Mouse (Mus musculus): ENCODE measurements around the gene Dpy30.
A peak's percentile ranks its signal among the peaks of the same experiment; 100 is the strongest.

Gene Dpy30

GRCm38 (mm10) chr17:74294426-74295025 is 29.2 kb downstream of the Dpy30 start:
- peak; percentile 85 for DNase-seq (ENCODE audit: low spot score)

- peak; percentile 43 for DNase-seq (ENCODE audit: low spot score)
Observed at GRCm38 (mm10) chr17:74293687-74294425, 29.9 kb downstream of the Dpy30 start.

DNA sequence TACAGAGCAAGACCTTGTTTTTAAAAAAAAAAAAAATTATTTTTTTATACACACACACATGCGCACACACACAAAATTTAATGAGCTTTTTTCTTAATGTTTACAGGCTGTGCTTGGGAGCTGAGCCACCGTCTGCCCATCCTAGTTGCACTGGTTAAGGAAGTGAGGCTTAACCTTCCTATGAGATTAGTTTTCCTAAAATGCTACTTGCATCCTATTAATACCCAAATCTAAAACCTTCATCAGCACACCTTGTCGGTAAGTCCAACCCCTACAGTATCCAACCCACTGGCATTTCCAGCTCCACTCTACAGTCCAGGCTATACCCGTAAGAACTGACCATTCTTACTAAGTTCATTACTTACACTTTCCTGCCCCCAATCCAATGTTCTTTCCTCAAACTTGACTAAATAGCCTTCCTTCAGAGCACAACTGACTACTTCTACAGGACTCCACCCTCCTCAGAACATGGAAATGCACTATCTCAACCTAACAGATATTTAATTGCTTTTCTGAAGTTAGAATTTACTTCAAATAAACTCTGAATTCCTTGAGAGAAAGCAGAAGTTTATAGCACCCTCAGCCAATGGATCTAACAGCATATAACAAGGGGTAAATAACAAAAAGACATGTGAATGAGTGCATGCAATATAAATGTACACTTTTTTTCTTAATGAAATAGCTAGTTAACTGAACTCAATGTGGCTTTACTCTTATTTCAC is 31.9 kb downstream of the Dpy30 start:
- no peak for DNase-seq (ENCODE audit: low spot score)

DNA sequence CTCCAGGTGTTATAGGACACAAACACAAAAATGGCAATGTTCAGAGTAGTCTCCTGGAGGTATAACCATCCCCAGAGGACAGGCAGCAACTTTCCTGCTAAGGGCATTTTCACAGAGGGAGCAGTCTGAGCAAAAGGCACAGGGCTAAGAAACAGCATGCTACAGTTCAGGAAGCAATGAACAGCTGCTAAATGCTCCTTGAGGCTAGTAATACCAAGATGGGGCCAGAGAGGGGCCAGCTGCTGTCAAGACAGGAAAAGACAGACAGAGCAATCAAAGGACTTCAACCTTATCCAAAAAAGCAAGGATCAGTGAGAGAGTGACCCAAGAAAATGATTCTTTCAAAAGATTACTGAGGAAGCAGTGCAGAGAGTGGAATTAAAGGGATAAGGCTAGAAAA is 32.9 kb downstream of the Dpy30 start:
- no peak for DNase-seq (ENCODE audit: low spot score)

- no peak for DNase-seq (ENCODE audit: low spot score)
Observed at GRCm38 (mm10) chr17:74290198-74290597, 33.5 kb downstream of the Dpy30 start.

GRCm38 (mm10) chr17:74288626-74289025 is 35.1 kb downstream of the Dpy30 start:
- no peak for DNase-seq (ENCODE audit: low spot score)

- DNase-seq (ENCODE audit: low spot score) = no peak
Observed at GRCm38 (mm10) chr17:74286140-74286730, 37.5 kb downstream of the Dpy30 start.

GRCm38 (mm10) chr17:74285730-74286129 is 38.0 kb downstream of the Dpy30 start:
- no peak for DNase-seq (ENCODE audit: low spot score)

- no peak for DNase-seq (ENCODE audit: low spot score)
Observed at GRCm38 (mm10) chr17:74284397-74285115, 39.2 kb downstream of the Dpy30 start.

GRCm38 (mm10) chr17:74282024-74282423 is 41.7 kb downstream of the Dpy30 start:
- no peak for DNase-seq (ENCODE audit: low spot score)

- DNase-seq (ENCODE audit: low spot score) = no peak
Observed at GRCm38 (mm10) chr17:74278966-74279869, 44.5 kb downstream of the Dpy30 start.

GRCm38 (mm10) chr17:74274471-74274870 is 49.3 kb downstream of the Dpy30 start:
- DNase-seq (ENCODE audit: low spot score) = no peak

GRCm38 (mm10) chr17:74272683-74273205 is 51.0 kb downstream of the Dpy30 start:
- DNase-seq (ENCODE audit: low spot score) = peak; percentile 23

DNA sequence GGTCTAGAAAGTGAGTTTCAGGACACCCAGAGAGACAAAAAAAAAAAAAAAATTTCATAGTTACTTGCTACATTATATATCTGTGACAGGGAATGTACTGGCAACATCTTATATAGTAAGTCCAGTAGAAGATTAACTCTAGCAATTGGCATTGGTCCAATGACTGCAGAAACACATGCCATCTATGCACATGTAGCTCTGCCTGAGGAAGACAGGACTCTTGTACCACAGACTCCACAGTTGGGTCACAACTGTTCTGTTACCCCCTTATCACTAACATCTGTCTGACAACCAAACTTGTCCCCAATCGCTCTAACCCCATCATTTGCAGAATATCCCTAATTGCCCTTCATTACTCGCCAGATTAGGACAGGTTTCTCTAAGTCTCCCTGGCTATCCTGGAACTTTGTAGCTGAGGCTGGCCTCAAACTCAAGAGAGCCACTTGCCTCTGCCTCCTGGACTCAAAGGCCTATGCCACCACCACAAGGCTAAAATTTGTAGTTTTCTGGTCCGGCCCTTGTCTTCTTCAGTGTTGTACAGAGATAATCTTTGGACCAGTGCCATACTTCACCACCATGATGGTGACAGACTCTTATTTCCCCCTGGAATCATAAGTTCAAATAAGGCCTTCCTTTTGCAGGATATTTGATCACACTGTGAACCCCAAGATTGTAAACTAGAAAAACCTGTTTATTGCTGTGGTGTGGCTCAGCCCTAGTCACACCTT is 52.0 kb downstream of the Dpy30 start:
- no peak for DNase-seq (ENCODE audit: low spot score)

GRCm38 (mm10) chr17:74270205-74270604 is 53.5 kb downstream of the Dpy30 start:
- DNase-seq (ENCODE audit: low spot score) = no peak

DNA sequence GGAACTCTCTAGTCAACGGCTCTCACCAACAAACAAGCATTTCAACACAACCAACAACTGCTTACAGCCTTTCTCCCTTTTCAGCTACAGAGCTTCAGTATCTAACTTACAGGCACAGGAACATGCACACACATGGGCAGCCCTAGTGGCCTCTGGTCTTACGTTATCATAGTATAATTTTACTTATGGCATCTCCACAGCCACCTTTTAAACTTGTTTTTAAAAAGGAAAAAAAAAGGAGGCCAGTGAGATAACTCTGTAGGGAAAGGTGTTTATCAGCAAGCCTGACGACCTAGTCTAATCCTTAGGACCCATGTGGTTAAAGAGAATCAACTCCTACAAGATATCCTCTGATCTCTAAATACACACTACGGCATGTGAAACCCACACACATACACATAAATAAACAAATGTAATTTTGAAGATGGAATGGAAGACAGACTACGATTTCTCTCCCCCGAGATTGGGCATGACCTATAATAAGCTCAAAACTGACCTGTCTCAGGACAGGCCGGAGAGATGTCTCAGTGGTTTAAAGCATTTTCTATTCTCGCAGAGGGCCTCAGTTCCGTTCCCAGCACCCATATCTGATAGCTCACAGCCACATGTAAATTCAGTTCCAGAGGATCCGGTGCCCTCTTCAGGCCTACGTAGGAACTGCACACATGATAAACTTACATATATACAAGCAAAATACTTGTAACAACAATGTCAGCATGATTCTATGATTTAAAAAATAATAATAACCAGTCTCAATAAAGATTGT is 56.1 kb downstream of the Dpy30 start:
- no peak for DNase-seq (ENCODE audit: low spot score)

- DNase-seq (ENCODE audit: low spot score) = no peak
Observed at GRCm38 (mm10) chr17:74265636-74266035, 58.1 kb downstream of the Dpy30 start.

- no peak for DNase-seq (ENCODE audit: low spot score)
Observed at GRCm38 (mm10) chr17:74265156-74265505, 58.6 kb downstream of the Dpy30 start.

Measured in testis, postnatal 14 days (tissue).